Mouse (Mus musculus) heart, embryonic 12.5 days (tissue): Measurements from ENCODE around the gene Ugt1a1. TPM values are rescaled to one million over a fixed set of nuclear protein-coding genes. Genes with fewer than 3 reads are reported as not detected.

ENCODE experiments used
- ATAC-seq: fragments of 200-750 bp; cut with Nextera tagmentation; 2 replicates; pipeline ENCODE4 v1.8.0; 2017; ENCODE audit warnings: moderate TSS enrichment, moderate library complexity; ENCODE audit not compliant: insufficient number of reproducible peaks, low FRiP score
- H3K27ac ChIP-seq: fragments of 300-500 bp; sonication (generic); 2 replicates; pipeline ENCODE4 v1.5.1; 2016; ENCODE audit warnings: mild to moderate bottlenecking, moderate library complexity; ENCODE audit not compliant: poor library complexity, severe bottlenecking
- H3K27me3 ChIP-seq: fragments of 300-500 bp; sonication (generic); replicated peaks from 2 replicates; pipeline ENCODE4 v1.6.1; 2016; ENCODE audit warnings: mild to moderate bottlenecking, moderate library complexity
- H3K36me3 ChIP-seq: fragments of 300-500 bp; sonication (generic); 2 replicates; pipeline ENCODE4 v1.6.1; 2016; ENCODE audit warnings: mild to moderate bottlenecking, moderate library complexity
- H3K4me1 ChIP-seq: fragments of 300-500 bp; sonication (generic); replicated peaks from 2 replicates; pipeline ENCODE4 v1.6.1; 2016; ENCODE audit warnings: mild to moderate bottlenecking
- H3K4me2 ChIP-seq: fragments of 300-500 bp; sonication (generic); 2 replicates; pipeline ENCODE4 v1.6.1; 2016; ENCODE audit warnings: mild to moderate bottlenecking, moderate library complexity
- H3K4me3 ChIP-seq: fragments of 300-500 bp; sonication (generic); 2 replicates; pipeline ENCODE4 v1.5.1; 2016; ENCODE audit warnings: mild to moderate bottlenecking
- H3K9ac ChIP-seq: fragments of 300-500 bp; sonication (generic); 2 replicates; pipeline ENCODE4 v1.6.1; 2016; ENCODE audit warnings: mild to moderate bottlenecking, moderate library complexity
- H3K9me3 ChIP-seq: fragments of 300-500 bp; sonication (generic); replicated peaks from 2 replicates; pipeline ENCODE4 v1.6.1; 2016; ENCODE audit warnings: mild to moderate bottlenecking, moderate library complexity
- WGBS: fragments of 180-500 bp; shearing (Covaris S2); methylation state at CpG from one replicate; pipeline ENCODE4 v1.1.7; 2016; 5-methylcytosine and 5-hydroxymethylcytosine counted together
- polyA plus RNA-seq: library from polyadenylated mRNA; unstranded; fragments of >200 nt; fragmentation: Nextera tagmentation; extraction: Ambion mirVana; gene quantifications from 2 replicates; pipeline ENCODE4 v1.2.1, GENCODE M21; 2016

Ugt1a1 gene
- polyA plus RNA-seq, 1 experiment from 2014 or later, result 0.22 TPM

DNA sequence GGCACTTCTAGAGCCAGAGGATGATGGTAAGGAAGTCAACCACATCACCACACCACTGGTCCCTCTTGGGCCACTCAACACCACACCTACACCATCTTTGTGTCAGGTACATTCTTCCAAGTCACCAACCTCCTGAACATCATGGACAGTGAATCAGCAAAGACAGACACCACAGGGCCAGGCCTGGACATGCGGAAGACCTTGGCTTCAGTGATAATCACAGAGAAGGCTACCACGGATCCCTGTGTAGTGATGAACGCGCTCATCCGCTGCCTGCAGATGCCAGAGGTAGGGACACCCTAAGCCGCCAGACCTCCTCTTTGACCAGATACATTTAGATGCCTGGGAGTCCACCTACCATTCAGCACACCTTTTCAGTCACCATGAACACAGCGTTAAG lies 16.4 kb downstream of the Ugt1a1 start:
- no peak for ATAC-seq
- 62% methylated on average over 7 of the region's 7 CpGs for WGBS
- no peaks in the 10 kb centered on the region for H3K4me1 ChIP-seq
- H3K4me3 ChIP-seq, result no peak overlapping the region
- H3K9ac ChIP-seq, result no peak overlapping the region
- H3K27ac ChIP-seq, result no peak overlapping the region
- peaks cover 76% of the 10 kb centered on the region for H3K9me3 ChIP-seq
- H3K36me3 ChIP-seq, result no peaks in the 10 kb centered on the region
- H3K27me3 ChIP-seq, result no peaks in the 10 kb centered on the region
- no peak overlapping the region for H3K4me2 ChIP-seq

DNA sequence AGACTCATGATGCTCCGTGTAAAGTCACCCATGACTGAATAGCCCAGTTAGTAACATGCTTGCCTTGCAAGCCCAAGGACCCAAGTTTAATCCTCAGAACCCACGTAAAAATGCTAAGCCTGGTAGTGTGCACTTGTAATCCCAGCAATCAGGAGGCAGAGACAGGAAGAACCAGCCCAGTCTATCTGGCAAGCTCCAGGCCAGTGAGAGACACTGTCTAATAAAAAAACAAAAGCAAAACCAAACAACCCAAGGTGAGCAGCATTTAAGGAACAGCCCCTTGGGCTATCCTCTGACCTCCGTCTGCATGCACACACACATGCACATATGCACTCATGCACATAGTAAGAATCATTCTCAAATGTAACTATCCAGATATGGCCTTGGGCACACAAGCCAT lies 17.8 kb downstream of the Ugt1a1 start:
- no peaks in the 10 kb centered on the region for H3K4me1 ChIP-seq
- no peaks in the 10 kb centered on the region for H3K27me3 ChIP-seq
- no peak overlapping the region for H3K27ac ChIP-seq
- no peak for ATAC-seq
- H3K36me3 ChIP-seq, result no peaks in the 10 kb centered on the region
- H3K9me3 ChIP-seq, result peaks cover 91% of the 10 kb centered on the region
- no peak overlapping the region for H3K9ac ChIP-seq
- WGBS, result 69% methylated on average over 3 of the region's 3 CpGs
- H3K4me2 ChIP-seq, result no peak overlapping the region
- H3K4me3 ChIP-seq, result no peak overlapping the region

DNA sequence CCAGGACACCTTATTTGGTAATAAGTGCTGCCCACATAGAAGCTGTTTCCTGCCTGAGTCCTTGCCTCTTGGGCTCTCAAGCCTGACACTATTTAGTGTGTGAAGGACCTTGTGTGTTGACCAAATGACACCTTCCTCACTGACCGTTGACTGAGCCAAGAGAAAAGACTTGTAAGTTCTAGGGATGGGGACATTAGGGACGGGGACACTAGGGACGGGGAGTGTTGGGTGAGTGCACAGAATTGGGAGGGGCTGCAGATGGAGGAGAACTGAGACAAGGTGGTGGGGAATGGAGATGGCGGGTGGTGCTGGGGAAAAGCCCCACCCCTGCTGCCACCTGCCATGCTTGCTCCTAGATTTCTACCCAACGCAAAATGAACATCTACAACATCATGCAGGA lies 18.2 kb downstream of the Ugt1a1 start:
- no peak overlapping the region for H3K27ac ChIP-seq
- no peak overlapping the region for H3K9ac ChIP-seq
- H3K4me2 ChIP-seq, result no peak overlapping the region
- H3K4me3 ChIP-seq, result no peak overlapping the region
- WGBS, result 72% methylated on average over 5 of the region's 5 CpGs
- no peaks in the 10 kb centered on the region for H3K27me3 ChIP-seq
- no peak for ATAC-seq
- no peaks in the 10 kb centered on the region for H3K4me1 ChIP-seq
- peaks cover 95% of the 10 kb centered on the region for H3K9me3 ChIP-seq
- H3K36me3 ChIP-seq, result no peaks in the 10 kb centered on the region

DNA sequence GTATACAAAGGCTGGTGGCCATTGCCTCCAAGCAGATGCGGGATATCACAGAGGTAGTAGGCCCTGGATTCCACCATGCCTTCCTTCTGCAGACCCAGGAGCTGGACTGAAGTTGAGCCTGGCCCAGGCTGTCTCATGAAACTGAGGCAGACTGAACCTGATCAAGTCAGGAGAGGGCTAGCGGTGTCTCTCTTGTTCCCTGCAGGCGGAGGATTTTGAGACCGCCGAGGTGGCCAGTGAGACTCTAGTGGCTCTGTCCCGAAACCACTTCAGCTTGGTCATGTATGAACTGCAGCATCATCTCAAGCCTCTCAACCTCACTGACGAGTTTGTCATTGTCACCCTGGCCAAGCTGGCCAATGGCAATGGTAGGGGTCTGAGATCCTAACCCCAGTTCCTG lies 18.7 kb downstream of the Ugt1a1 start:
- no peak overlapping the region for H3K4me3 ChIP-seq

DNA sequence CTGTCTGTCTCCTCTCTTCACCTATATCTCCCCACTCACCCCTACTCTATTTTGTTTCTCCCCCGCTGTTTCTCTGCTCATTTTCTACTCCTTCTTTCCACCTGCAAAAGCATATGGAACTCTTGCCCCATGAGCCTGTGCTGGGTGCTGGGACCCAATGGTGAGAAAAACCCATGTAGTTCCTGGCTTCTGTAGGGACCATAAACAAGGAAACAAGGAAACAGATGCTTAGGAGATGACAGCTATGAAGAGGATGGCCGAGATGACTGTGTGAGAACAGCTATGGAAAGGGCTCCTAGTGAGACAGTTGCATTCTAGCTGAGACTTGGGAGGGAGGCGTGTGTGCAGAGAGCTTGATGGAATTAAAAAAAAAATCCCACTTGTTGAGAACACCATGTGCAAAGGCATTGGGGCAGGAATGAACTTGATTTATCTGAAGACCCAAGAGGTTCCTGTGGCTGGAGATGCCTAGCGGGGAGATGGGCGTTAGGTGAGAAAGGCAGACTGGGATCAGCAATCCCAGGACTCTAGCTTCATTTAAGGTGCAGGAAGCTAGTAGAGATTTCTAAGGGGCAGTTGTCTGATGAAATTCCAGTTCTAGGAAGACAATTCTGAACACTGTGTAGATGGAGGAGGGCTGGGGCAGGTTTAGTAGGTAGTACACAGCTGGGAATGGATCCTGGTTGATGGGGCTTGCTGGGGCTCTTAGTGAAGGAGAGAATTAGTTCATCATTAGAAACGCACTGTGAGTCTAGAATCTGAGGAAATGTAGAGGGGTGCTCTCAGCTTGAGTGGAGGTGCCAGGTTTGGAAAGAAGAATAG lies 19.4 kb downstream of the Ugt1a1 start:
- H3K27ac ChIP-seq, result no peak overlapping the region
- no peak overlapping the region for H3K4me2 ChIP-seq
- 65% methylated on average over 6 of the region's 6 CpGs for WGBS
- no peaks in the 10 kb centered on the region for H3K36me3 ChIP-seq
- no peaks in the 10 kb centered on the region for H3K4me1 ChIP-seq
- H3K9me3 ChIP-seq, result peaks cover 98% of the 10 kb centered on the region
- no peak for ATAC-seq
- H3K27me3 ChIP-seq, result no peaks in the 10 kb centered on the region
- no peak overlapping the region for H3K9ac ChIP-seq
- no peak overlapping the region for H3K4me3 ChIP-seq

More for the DNA sequence above, 18.7 kb downstream of the Ugt1a1 start:
- no peak for ATAC-seq
- Histone ChIP-seq H3K9ac (no peak overlapping the region), H3K4me1 (no peaks in the 10 kb centered on the region), H3K9me3 (peaks cover 97% of the 10 kb centered on the region), H3K27ac (no peak overlapping the region), H3K4me2 (no peak overlapping the region), H3K27me3 (no peaks in the 10 kb centered on the region), H3K36me3 (no peaks in the 10 kb centered on the region)
- WGBS, result 67% methylated on average over 7 of the region's 7 CpGs

DNA sequence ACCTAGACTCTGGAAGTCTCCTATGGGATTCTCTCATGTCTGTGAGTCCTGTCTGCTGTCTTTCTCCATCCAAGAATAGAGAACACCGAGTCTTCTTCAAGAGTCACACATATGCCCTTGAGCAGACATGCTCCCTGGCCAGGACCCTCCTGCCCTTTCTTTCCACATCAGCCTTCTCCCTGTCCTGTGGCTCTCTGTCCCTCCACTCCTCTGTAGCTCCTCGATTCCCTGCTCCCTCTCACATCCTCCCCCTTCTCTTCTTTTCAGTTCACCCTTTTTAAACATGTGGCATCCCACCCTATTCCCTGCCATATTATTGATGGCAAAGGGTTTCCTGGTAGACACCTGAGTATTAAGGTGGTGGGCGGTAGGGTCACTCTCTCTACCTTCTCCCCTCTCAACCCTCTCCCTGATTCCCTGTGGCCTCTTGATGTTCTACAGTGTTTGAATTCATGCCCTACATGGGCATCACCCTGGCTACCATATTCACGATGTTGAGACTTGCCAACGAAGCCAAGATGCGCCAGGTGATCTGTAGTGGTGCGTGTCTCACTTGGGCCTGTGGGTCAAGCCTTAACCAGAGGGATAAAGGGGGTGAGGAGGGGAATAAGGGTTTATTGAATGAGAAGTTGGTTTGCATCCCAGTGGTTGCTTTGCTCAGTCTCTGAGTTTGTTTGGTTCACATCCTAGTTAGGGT lies 20.2 kb downstream of the Ugt1a1 start:
- Histone ChIP-seq H3K4me2 (no peak overlapping the region), H3K27ac (no peak overlapping the region), H3K9me3 (peaks cover 96% of the 10 kb centered on the region), H3K4me3 (no peak overlapping the region), H3K9ac (no peak overlapping the region), H3K27me3 (no peaks in the 10 kb centered on the region), H3K36me3 (no peaks in the 10 kb centered on the region), H3K4me1 (no peaks in the 10 kb centered on the region)
- no peak for ATAC-seq
- 59% methylated on average over 7 of the region's 7 CpGs for WGBS

DNA sequence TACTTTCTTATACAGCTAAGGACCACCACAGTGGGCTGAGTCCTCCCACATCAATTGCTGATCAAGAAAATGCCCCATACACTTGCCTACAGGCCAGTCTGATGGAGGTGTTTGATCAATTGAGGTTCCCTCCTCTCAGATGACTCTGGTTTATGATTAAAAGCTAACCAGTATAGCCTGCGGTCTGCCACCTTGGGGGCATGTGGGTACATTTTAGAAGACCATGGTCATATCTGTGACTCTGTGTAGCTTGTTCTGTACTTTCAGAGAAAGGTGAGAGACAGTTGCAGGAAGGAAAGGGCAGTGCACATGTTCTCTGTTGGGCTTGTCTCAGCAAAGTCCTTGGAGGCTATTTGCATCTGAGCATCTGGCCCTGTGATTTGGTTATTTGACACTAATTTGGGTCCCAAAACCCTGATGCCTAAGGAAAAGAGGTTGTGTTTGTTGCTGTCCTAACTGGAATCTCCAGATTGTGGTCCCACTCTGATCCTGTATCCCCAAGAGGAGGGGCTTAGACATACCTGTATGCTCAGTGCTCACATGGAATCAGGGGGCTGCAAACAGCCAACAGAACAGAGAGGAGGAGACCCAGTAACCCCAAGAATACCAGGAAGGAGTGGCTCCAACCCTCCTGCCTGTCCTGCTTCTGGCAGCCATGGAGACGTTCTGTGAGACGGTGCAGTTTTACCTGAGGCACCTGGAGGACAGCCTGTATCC lies 21.1 kb downstream of the Ugt1a1 start:
- H3K27me3 ChIP-seq, result no peaks in the 10 kb centered on the region
- WGBS, result 46% methylated on average over 3 of the region's 3 CpGs
- H3K4me3 ChIP-seq, result no peak overlapping the region
- ATAC-seq, result no peak
- H3K9me3 ChIP-seq, result peaks cover 97% of the 10 kb centered on the region
- H3K9ac ChIP-seq, result no peak overlapping the region
- no peaks in the 10 kb centered on the region for H3K4me1 ChIP-seq
- H3K27ac ChIP-seq, result no peak overlapping the region
- no peaks in the 10 kb centered on the region for H3K36me3 ChIP-seq
- no peak overlapping the region for H3K4me2 ChIP-seq

DNA sequence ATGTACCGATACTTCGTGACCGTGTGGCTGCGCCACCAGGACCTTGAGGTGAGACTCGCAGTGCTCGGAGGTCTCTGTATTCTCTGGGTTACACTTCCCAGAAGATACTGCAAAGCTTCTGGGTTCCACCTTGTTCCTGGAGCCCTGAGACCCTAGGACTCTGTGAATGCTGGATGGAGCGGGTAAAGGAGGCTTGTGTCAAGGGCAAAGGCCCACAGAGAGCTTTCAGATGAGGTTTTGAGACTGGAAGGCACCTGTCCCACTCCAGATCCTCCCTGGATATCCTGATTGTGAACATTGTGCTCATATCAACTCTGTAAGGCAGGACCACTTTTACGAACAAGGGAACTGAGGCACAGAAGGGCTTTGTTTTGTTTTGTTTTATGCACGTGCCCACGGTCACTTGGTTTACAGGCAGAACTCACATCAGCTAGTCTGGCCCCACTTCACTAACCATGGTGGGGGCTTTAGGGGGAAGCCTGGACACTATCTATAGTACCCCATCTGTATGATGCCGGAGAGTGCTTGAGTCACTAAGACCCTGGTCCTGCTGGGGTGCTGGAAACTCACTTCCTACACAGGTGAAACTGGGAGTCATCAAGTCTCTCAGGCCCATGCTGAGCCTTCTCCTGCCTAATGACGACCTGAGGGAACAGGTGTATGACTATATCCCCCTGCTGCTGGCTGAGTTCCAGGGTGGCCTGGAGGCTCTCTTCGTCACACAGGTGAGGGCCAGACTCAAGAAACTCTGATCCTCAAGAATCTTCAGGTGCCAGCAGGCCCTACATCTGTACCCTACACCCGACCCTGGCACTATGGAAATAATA lies 21.9 kb downstream of the Ugt1a1 start:
- H3K27ac ChIP-seq, result no peak overlapping the region
- H3K9me3 ChIP-seq, result peaks cover 97% of the 10 kb centered on the region
- no peaks in the 10 kb centered on the region for H3K4me1 ChIP-seq
- H3K4me2 ChIP-seq, result no peak overlapping the region
- no peak overlapping the region for H3K9ac ChIP-seq
- H3K4me3 ChIP-seq, result no peak overlapping the region
- H3K36me3 ChIP-seq, result no peaks in the 10 kb centered on the region
- WGBS, result 59% methylated on average over 14 of the region's 14 CpGs
- ATAC-seq, result no peak
- H3K27me3 ChIP-seq, result no peaks in the 10 kb centered on the region

DNA sequence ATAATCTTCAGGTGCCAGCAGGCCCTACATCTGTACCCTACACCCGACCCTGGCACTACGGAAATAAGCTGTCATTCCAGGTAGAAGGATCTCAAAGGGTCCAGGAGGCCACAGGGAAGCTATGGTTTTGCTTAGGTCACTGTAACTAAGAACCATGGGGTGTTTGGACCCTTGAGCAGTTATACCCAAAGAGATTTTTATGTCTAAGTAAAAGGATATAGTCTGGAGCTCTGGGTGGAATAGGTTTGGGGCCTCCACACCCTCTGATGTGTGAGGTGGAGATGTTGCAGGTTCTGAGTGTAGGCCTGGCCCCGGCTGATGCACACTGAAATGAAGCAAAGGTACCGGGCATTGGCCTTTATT lies 22.5 kb downstream of the Ugt1a1 start:
- no peaks in the 10 kb centered on the region for H3K4me1 ChIP-seq
- H3K27me3 ChIP-seq, result no peaks in the 10 kb centered on the region
- WGBS, result 57% methylated on average over 4 of the region's 4 CpGs
- H3K36me3 ChIP-seq, result no peaks in the 10 kb centered on the region
- no peak overlapping the region for H3K4me2 ChIP-seq
- no peak overlapping the region for H3K27ac ChIP-seq
- H3K9me3 ChIP-seq, result peaks cover 97% of the 10 kb centered on the region
- H3K4me3 ChIP-seq, result no peak overlapping the region
- no peak for ATAC-seq
- H3K9ac ChIP-seq, result no peak overlapping the region

DNA sequence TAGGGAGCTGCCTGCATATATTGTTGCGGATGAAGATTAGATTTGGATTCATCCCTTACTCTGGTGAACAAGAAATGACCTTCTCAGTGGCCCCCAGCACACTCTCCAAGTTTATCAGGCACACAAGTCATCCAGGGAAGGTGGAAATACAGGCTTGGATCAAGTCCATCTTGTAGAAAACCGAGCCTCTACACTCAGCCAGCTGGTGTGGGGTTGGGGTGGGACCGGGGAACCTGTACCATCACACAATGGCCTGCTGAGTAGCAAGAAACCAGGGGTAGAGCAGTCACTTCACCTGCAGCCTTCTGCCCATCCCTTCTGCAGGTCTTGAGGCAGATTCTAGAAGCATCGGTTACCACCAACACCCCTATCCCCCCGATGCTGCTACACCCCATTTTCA lies 22.9 kb downstream of the Ugt1a1 start:
- Histone ChIP-seq H3K9me3 (peaks cover 97% of the 10 kb centered on the region), H3K27ac (no peak overlapping the region), H3K4me3 (no peak overlapping the region), H3K4me1 (no peaks in the 10 kb centered on the region), H3K4me2 (no peak overlapping the region), H3K36me3 (no peaks in the 10 kb centered on the region), H3K27me3 (no peaks in the 10 kb centered on the region), H3K9ac (no peak overlapping the region)
- ATAC-seq, result no peak
- WGBS, result 44% methylated on average over 5 of the region's 5 CpGs
